Mouse (Mus musculus) liver, embryonic 14.5 days (tissue): Measurements from ENCODE around the gene Lama5.

Source experiments
- CTCF ChIP-seq: IDR thresholded peaks from 2 replicates; pipeline ENCODE4 v1.5.1; 2016; ENCODE audit warnings: antibody characterized with exemption, low read depth, control low read depth
- EP300 ChIP-seq: IDR thresholded peaks from 2 replicates; pipeline ENCODE4 v1.6.1; 2016; ENCODE audit warnings: antibody characterized with exemption, low read depth

DNA sequence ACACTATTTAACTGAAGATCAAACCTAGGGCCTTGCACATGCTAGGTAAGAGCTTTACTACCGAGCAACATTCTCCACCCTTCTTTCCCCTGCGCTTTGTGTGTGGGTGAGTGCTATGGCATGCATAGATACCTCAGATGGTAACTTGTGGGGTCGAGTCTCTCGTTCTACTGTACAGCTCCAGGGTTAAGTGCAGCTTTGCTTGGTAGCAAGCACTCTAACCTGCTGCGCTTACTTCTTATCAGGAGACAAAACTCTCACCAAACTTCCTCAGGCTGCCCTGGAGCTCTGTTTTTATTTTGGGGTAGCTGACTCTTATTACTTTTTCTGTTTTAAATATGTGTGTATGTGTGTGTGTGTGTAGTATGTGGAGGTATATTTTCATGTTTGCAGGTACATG, 90.2 kb downstream of the Lama5 start:
- TF ChIP-seq CTCF (no peak), EP300 (no peak)
